Mouse (Mus musculus) heart, postnatal 0 days (tissue): Measurements from ENCODE around the gene Unc13b. TPM values are rescaled to one million over a fixed set of nuclear protein-coding genes. Genes with fewer than 3 reads are reported as not detected.

Source experiments
- ATAC-seq: fragments of 200-750 bp; cut with Nextera tagmentation; 2 replicates; pipeline ENCODE4 v1.8.0; 2017; ENCODE audit warnings: low read depth, moderate number of reproducible peaks, moderate library complexity; ENCODE audit not compliant: insufficient read depth
- DNase-seq: peaks from one replicate; pipeline ENCODE4 v3.0.0-alpha.2; 2016; ENCODE audit warnings: low spot score
- H3K27ac ChIP-seq: fragments of 300-500 bp; sonication (generic); 2 replicates; pipeline ENCODE4 v1.5.1; 2014; ENCODE audit warnings: low read depth, mild to moderate bottlenecking
- H3K27me3 ChIP-seq: fragments of 300-500 bp; sonication (generic); 2 replicates; pipeline ENCODE4 v1.6.1; 2014; ENCODE audit warnings: low read length, mixed read lengths; ENCODE audit not compliant: control insufficient read depth, insufficient read depth
- H3K36me3 ChIP-seq: fragments of 300-500 bp; sonication (generic); replicated peaks from 2 replicates; pipeline ENCODE4 v1.6.1; 2014; ENCODE audit warnings: low read length, mixed read lengths; ENCODE audit not compliant: control insufficient read depth, insufficient read depth
- H3K4me1 ChIP-seq: fragments of 300-500 bp; sonication (generic); 2 replicates; pipeline ENCODE4 v1.6.1; 2014; ENCODE audit warnings: antibody characterized with exemption; ENCODE audit not compliant: control insufficient read depth, insufficient read depth
- H3K4me2 ChIP-seq: fragments of 300-500 bp; sonication (generic); 2 replicates; pipeline ENCODE4 v1.6.1; 2014; ENCODE audit warnings: low read depth, mild to moderate bottlenecking, low read length, moderate library complexity
- H3K4me3 ChIP-seq: fragments of 300-500 bp; sonication (generic); 2 replicates; pipeline ENCODE4 v1.5.1; 2014; ENCODE audit warnings: low read depth, low read length
- H3K9ac ChIP-seq: fragments of 300-500 bp; sonication (generic); replicated peaks from 2 replicates; pipeline ENCODE4 v1.6.1; 2014; ENCODE audit warnings: low read depth, low read length, mixed read lengths
- H3K9me3 ChIP-seq: fragments of 300-500 bp; sonication (generic); replicated peaks from 2 replicates; pipeline ENCODE4 v1.6.1; 2016; ENCODE audit warnings: low read length; ENCODE audit not compliant: control insufficient read depth
- CTCF ChIP-seq: IDR thresholded peaks from 2 replicates; pipeline ENCODE4 v1.5.1; 2016; ENCODE audit warnings: antibody characterized with exemption, control low read depth, low read depth
- EP300 ChIP-seq: IDR thresholded peaks from 2 replicates; pipeline ENCODE4 v1.6.1; 2016; ENCODE audit warnings: antibody characterized with exemption, low read depth
- WGBS: fragments of 180-500 bp; shearing (Covaris S2); extraction: QIAGEN DNeasy Blood & Tissue Kit; methylation state at CpG from one replicate; pipeline ENCODE4 v1.1.7; 2014; 5-methylcytosine and 5-hydroxymethylcytosine counted together
- polyA plus RNA-seq: library from polyadenylated mRNA; unstranded; fragments of >200 nt; fragmentation: Nextera tagmentation; extraction: Ambion mirVana; gene quantifications from 2 replicates; pipeline ENCODE4 v1.2.1, GENCODE M21; 2015
- total RNA-seq: library from RNA; depleted of rRNA; stranded (reverse); fragments of >200 nt; gene quantifications from 2 replicates; pipeline ENCODE4 v1.2.3, GENCODE M21; 2014; ENCODE audit warnings: low replicate concordance

Unc13b gene
- total and polyA plus RNA-seq, 2 experiments from 2014 or later, result 5.4 to 51.8 TPM

DNA sequence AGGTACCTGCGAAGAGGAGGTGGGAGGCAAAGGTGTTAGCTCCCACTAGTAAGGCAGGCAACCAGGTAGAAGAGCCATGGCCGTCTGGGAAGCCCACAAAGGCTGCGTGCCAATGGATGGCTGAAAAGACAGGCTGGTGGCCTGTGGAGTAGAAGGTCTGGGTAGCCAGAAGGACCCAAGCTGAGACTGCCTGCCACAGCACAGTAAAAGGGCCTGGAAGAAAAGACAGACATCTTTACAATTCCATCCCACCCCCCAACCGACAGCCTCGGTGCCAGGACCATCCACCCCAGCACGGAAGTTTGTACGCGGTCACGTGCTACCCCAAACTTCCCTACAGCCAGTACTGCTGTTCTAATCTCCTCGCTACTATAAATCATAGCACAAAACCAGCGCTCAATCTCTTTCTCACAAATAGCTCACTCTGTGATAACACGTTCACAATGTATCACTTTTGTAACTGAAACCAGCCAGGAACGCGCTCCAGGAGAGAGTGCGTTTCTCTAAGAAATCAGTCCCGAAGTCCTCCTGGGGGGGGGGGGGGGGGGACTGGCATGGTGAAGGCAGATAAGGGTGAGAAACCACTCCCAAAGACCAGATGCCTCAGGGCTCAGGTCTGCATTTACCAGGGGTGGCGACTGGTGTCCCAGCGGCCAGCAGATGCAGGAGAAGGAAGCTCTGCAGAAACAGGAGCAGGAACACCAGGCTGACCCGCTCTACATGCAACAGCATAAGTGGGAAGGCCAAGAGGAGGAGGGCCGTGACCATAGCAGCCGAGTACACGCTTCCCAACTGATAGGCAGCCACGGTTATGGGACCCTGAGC, 38.9 kb upstream of the Unc13b start:
- no peak for DNase-seq
- Histone ChIP-seq H3K4me3 (no peak overlapping the region), H3K4me1 (no peaks in the 10 kb centered on the region), H3K9ac (no peak overlapping the region), H3K27me3 (no peaks in the 10 kb centered on the region), H3K4me2 (no peak overlapping the region), H3K36me3 (peaks cover 59% of the 10 kb centered on the region), H3K9me3 (no peaks in the 10 kb centered on the region), H3K27ac (no peak overlapping the region)
- no peak for ATAC-seq
- 90% methylated on average over 23 of the region's 23 CpGs for WGBS
- TF ChIP-seq EP300 (no peak), CTCF (no peak)

DNA sequence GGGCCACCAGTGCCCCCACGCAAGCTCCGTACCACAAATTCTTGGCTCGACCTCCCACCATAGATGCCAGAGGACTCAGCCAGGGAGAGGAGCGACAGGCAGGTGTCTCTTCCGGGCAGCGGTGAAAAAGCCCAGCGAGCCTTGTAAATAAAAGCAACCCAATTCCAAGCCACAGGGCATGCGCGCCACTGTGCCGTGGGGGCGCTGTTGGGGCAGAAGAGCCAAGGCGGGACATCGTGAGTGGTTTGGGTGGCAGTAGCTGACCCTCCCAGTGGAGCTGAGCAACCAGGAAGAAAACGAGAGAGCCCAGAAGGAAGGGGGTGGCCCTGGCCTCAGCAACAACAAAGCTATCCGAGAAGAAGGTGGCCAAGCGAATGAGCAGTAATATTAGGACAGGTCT, 37.9 kb upstream of the Unc13b start:
- no peaks in the 10 kb centered on the region for H3K9me3 ChIP-seq
- no peak overlapping the region for H3K27ac ChIP-seq
- no peak overlapping the region for H3K9ac ChIP-seq
- ATAC-seq, result no peak
- H3K4me2 ChIP-seq, result no peak overlapping the region
- no peaks in the 10 kb centered on the region for H3K27me3 ChIP-seq
- peaks cover 59% of the 10 kb centered on the region for H3K36me3 ChIP-seq
- no peak for DNase-seq
- 88% methylated on average over 16 of the region's 16 CpGs for WGBS
- TF ChIP-seq CTCF, result no peak
- no peak for TF ChIP-seq EP300
- no peaks in the 10 kb centered on the region for H3K4me1 ChIP-seq
- H3K4me3 ChIP-seq, result no peak overlapping the region

DNA sequence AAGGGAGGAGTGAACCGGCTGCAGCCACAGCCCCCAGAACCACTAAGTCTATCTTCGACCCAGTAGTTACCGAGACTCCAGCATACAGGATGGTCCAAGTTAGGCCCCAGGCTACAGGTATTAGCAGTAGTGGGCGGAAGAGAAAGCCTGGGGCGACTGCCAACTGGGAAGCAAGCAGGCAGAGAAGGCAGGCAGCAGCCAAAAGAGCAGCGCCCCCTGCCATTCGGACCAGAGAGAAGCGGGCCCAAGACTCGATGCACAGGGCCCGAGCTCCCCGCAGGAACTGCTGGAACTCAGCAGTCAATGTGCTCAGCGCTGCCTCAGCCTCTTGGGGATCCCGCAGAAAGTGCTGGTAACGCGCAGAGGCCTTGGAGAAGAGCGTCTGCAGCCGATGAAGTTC, 37.4 kb upstream of the Unc13b start:
- WGBS, result 77% methylated on average over 17 of the region's 17 CpGs
- no peak for TF ChIP-seq EP300
- TF ChIP-seq CTCF, result no peak

DNA sequence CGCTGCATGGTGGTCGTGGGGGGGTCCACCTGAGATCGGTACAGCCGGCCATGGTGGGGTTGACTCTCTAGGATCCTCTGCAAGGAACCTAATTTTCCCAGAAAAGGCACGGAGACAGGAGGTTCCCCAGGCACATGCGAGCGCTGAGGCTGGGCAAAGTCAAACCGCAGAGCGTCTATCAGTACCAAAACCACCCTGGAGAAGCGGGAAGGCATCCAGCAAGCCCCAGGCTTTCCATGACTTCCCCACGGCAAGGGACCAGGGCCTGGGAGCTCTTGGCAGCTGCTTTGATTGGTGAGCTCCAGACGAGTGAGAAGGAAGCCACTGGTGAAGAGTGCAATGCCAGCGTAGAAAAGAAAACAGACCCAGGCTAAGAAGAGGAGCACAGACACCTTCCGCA, 34.1 kb upstream of the Unc13b start:
- Histone ChIP-seq H3K36me3 (peaks cover 64% of the 10 kb centered on the region), H3K9ac (peak overlapping the region; percentile 60), H3K4me1 (no peaks in the 10 kb centered on the region), H3K27me3 (no peaks in the 10 kb centered on the region), H3K9me3 (no peaks in the 10 kb centered on the region), H3K4me2 (peak overlapping the region; percentile 64), H3K4me3 (peak overlapping the region; percentile 65), H3K27ac (0 out of 2 replicates have a peak overlapping the region, but pooled peaks have one; percentile 88)
- TF ChIP-seq CTCF (no peak), EP300 (no peak)
- no peak for DNase-seq
- WGBS, result 69% methylated on average over 14 of the region's 14 CpGs
- no peak for ATAC-seq

More for the DNA sequence above, 37.4 kb upstream of the Unc13b start:
- ATAC-seq, result no peak
- Histone ChIP-seq H3K27ac (no peak overlapping the region), H3K4me1 (no peaks in the 10 kb centered on the region), H3K4me3 (no peak overlapping the region), H3K9me3 (no peaks in the 10 kb centered on the region), H3K27me3 (no peaks in the 10 kb centered on the region), H3K9ac (no peak overlapping the region), H3K36me3 (peaks cover 59% of the 10 kb centered on the region), H3K4me2 (no peak overlapping the region)
- DNase-seq, result no peak

DNA sequence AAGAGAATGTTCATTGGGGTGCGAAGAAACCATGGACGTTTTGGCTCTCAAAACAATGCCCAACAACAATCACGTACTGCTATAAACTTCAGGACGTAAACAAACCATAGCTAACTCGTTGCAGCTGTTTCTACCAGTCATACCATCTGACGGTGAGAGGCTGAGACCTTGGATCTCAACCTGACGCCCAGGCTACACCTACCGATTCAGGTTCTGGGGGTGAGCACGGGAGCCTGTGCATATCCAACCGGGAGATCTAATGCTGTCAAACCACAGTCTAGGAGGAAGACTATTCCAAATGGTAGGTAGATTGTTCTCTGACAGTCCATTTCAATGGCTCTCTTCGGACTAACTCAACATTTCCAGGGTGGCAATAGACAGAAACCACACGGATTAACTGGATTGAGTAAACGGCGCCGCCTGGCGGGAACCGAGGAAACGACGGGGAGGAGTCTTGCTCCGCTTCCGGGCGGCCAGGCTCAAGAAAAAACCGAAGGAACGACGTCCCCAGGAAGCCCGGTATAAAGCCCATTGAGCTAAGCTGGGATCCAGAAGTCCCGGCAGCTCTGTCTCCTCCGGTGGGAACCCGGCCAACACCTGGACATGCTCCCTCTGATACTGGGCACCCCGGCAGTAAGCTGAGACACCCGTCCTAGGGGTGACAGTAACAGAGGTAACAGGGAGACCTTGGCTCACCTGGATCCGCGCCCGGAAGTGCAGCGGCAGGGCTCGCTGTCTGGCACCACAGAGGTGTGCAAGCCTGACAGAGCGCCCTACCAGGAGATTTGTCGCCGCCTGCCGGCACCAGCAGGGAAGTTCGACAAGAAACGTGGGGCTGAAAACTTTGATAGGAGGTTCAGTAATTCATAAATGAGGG, 33.4 kb upstream of the Unc13b start, which contains the start of gene Pigo:
Gene Pigo (minus strand): TSS at position 736 of the 877 bp plus-strand sequence.
- Histone ChIP-seq H3K4me3 (peak within 1 kb of the TSS; percentile 65), H3K36me3 (peaks cover 59% of the 10 kb centered on the region), H3K9me3 (no peaks in the 10 kb centered on the region), H3K9ac (peak within 1 kb of the TSS; percentile 60), H3K27me3 (no peaks in the 10 kb centered on the region), H3K4me1 (no peaks in the 10 kb centered on the region; the same call in 1 of the 2 replicates), H3K27ac (peak within 1 kb of the TSS; percentile 88), H3K4me2 (peak within 1 kb of the TSS; percentile 64)
- ATAC-seq (peak; percentile 91), DNase-seq (peak; percentile 96)
- 5% methylated on average over 42 of the region's 42 CpGs for WGBS
- TF ChIP-seq EP300 (peak; percentile 65; the same call in 1 of the 2 replicates), CTCF (peak; percentile 88)
